Mouse (Mus musculus) liver, embryonic 11.5 days (tissue): ENCODE measurements around the gene Pls1. TPM values are rescaled to one million over a fixed set of nuclear protein-coding genes. Genes with fewer than 3 reads are reported as not detected.

Source experiments
- ATAC-seq: fragments of 200-750 bp; cut with Nextera tagmentation; replicated peaks from 2 replicates; pipeline ENCODE4 v1.8.0; 2017; ENCODE audit warnings: moderate number of reproducible peaks, mild to moderate bottlenecking, moderate TSS enrichment, moderate library complexity; ENCODE audit not compliant: low FRiP score
- DNase-seq: peaks from one replicate; pipeline ENCODE4 v3.0.0-alpha.2; 2017; ENCODE audit warnings: low spot score
- H3K27ac ChIP-seq: fragments of 300-500 bp; sonication (generic); 2 replicates; pipeline ENCODE4 v1.5.1; 2014; ENCODE audit warnings: mild to moderate bottlenecking, low read depth, low read length, control low read depth
- H3K27me3 ChIP-seq: fragments of 300-500 bp; sonication (generic); replicated peaks from 2 replicates; pipeline ENCODE4 v1.6.1; 2014; ENCODE audit warnings: low read length, mixed read lengths; ENCODE audit not compliant: control insufficient read depth, insufficient read depth
- H3K36me3 ChIP-seq: fragments of 300-500 bp; sonication (generic); 2 replicates; pipeline ENCODE4 v1.6.1; 2014; ENCODE audit warnings: mild to moderate bottlenecking, low read length, moderate library complexity, mixed read lengths; ENCODE audit not compliant: control insufficient read depth, insufficient read depth
- H3K4me1 ChIP-seq: fragments of 300-500 bp; sonication (generic); replicated peaks from 2 replicates; pipeline ENCODE4 v1.6.1; 2014; ENCODE audit warnings: low read length, mixed read lengths; ENCODE audit not compliant: control insufficient read depth, insufficient read depth
- H3K4me2 ChIP-seq: fragments of 300-500 bp; sonication (generic); 2 replicates; pipeline ENCODE4 v1.6.1; 2014; ENCODE audit warnings: mild to moderate bottlenecking, control low read depth, moderate library complexity
- H3K4me3 ChIP-seq: fragments of 300-500 bp; sonication (generic); 2 replicates; pipeline ENCODE4 v1.5.1; 2014; ENCODE audit warnings: low read depth, low read length, control low read depth
- H3K9ac ChIP-seq: fragments of 300-500 bp; sonication (generic); 2 replicates; pipeline ENCODE4 v1.6.1; 2014; ENCODE audit warnings: low read depth, low read length, control low read depth
- H3K9me3 ChIP-seq: fragments of 300-500 bp; sonication (generic); 2 replicates; pipeline ENCODE4 v1.6.1; 2016; ENCODE audit warnings: low read length, inconsistent platforms, mixed read lengths; ENCODE audit not compliant: control insufficient read depth
- WGBS: fragments of 180-500 bp; shearing (Covaris S2); extraction: QIAGEN DNeasy Blood & Tissue Kit; methylation state at CpG from one replicate; pipeline ENCODE4 v1.1.7; 2014; 5-methylcytosine and 5-hydroxymethylcytosine counted together
- polyA plus RNA-seq: library from polyadenylated mRNA; unstranded; fragments of >200 nt; fragmentation: Nextera tagmentation; extraction: Ambion mirVana; gene quantifications from 2 replicates; pipeline ENCODE4 v1.2.1, GENCODE M21; 2014

The Pls1 gene
- 12.4 and 12.8 TPM in 2 replicates for polyA plus RNA-seq

GRCm38 (mm10) chr9:95844825-95845460 lies at the start of gene Pls1:
Gene Pls1 (minus strand): TSS chr9:95845311.
- Histone ChIP-seq H3K27me3 (peaks cover 28% of the 10 kb centered on the region), H3K27ac (no peak within 1 kb of the TSS), H3K9ac (peak within 1 kb of the TSS; percentile 61), H3K4me2 (peak within 1 kb of the TSS; percentile 84), H3K9me3 (no peaks in the 10 kb centered on the region), H3K36me3 (no peaks in the 10 kb centered on the region), H3K4me3 (peak within 1 kb of the TSS; percentile 64), H3K4me1 (no peaks in the 10 kb centered on the region; the same call in 1 of the 2 replicates)
- under 1% methylated on average over 45 of the region's 46 CpGs for WGBS
- peak; percentile 85 for DNase-seq
- peak; percentile 67 for ATAC-seq

GRCm38 (mm10) chr9:95882751-95883150 lies 37.6 kb upstream of the Pls1 start:
- Histone ChIP-seq H3K36me3 (no peaks in the 10 kb centered on the region; the same call in 1 of the 2 replicates), H3K27ac (no peak overlapping the region), H3K4me1 (no peaks in the 10 kb centered on the region), H3K9me3 (no peaks in the 10 kb centered on the region), H3K27me3 (no peaks in the 10 kb centered on the region), H3K4me2 (no peak overlapping the region), H3K4me3 (no peak overlapping the region), H3K9ac (no peak overlapping the region)
- WGBS, result 93% methylated on average over 2 of the region's 2 CpGs
- DNase-seq (no peak), ATAC-seq (no peak)

GRCm38 (mm10) chr9:95878246-95878645 lies 33.1 kb upstream of the Pls1 start:
- no peak overlapping the region for H3K4me2 ChIP-seq
- WGBS, result 93% methylated on average over 5 of the region's 5 CpGs
- H3K4me3 ChIP-seq, result no peak overlapping the region
- no peaks in the 10 kb centered on the region for H3K4me1 ChIP-seq
- H3K9ac ChIP-seq, result no peak overlapping the region
- ATAC-seq, result no peak
- H3K27ac ChIP-seq, result no peak overlapping the region
- H3K27me3 ChIP-seq, result no peaks in the 10 kb centered on the region
- H3K36me3 ChIP-seq, result peaks cover 3% of the 10 kb centered on the region; the same call in 1 of the 2 replicates
- H3K9me3 ChIP-seq, result no peaks in the 10 kb centered on the region
- no peak for DNase-seq

GRCm38 (mm10) chr9:95858027-95858570 lies 13.0 kb upstream of the Pls1 start:
- WGBS, result under 1% methylated on average over 31 of the region's 31 CpGs
- peak; percentile 69 for DNase-seq
- H3K4me1 ChIP-seq, result no peaks in the 10 kb centered on the region; the same call in 1 of the 2 replicates
- H3K9me3 ChIP-seq, result no peaks in the 10 kb centered on the region
- ATAC-seq, result peak; percentile 40
- H3K36me3 ChIP-seq, result no peaks in the 10 kb centered on the region
- H3K4me3 ChIP-seq, result peak overlapping the region; percentile 94
- peak overlapping the region; percentile 88 for H3K9ac ChIP-seq
- peak overlapping the region; percentile 68 for H3K27ac ChIP-seq
- no peaks in the 10 kb centered on the region for H3K27me3 ChIP-seq
- peak overlapping the region; percentile 91 for H3K4me2 ChIP-seq

GRCm38 (mm10) chr9:95857414-95858026 lies 12.4 kb upstream of the Pls1 start, which contains the start of gene Atr:
Gene Atr (plus strand): TSS chr9:95857597.
- Histone ChIP-seq H3K9ac (peak within 1 kb of the TSS; percentile 88), H3K27me3 (no peaks in the 10 kb centered on the region), H3K9me3 (no peaks in the 10 kb centered on the region), H3K4me1 (no peaks in the 10 kb centered on the region; the same call in 1 of the 2 replicates), H3K4me2 (peak within 1 kb of the TSS; percentile 91), H3K36me3 (no peaks in the 10 kb centered on the region), H3K4me3 (peak within 1 kb of the TSS; percentile 94), H3K27ac (peak within 1 kb of the TSS; percentile 68)
- DNase-seq (peak; percentile 90), ATAC-seq (peak; percentile 87)
- under 1% methylated on average over 69 of the region's 69 CpGs for WGBS

- WGBS, result 89% methylated on average over 4 of the region's 4 CpGs
- Histone ChIP-seq H3K36me3 (no peaks in the 10 kb centered on the region), H3K27me3 (no peaks in the 10 kb centered on the region), H3K4me3 (no peak overlapping the region), H3K4me2 (no peak overlapping the region), H3K9me3 (no peaks in the 10 kb centered on the region), H3K9ac (no peak overlapping the region), H3K4me1 (no peaks in the 10 kb centered on the region; the same call in 1 of the 2 replicates), H3K27ac (no peak overlapping the region)
- DNase-seq, result no peak
- no peak for ATAC-seq
These were observed 10.9 kb upstream of the Pls1 start for GRCm38 (mm10) chr9:95856004-95856403.

GRCm38 (mm10) chr9:95854891-95855290 lies 9.8 kb upstream of the Pls1 start:
- DNase-seq (no peak), ATAC-seq (no peak)
- Histone ChIP-seq H3K27ac (no peak overlapping the region), H3K4me3 (no peak overlapping the region), H3K9me3 (no peaks in the 10 kb centered on the region), H3K36me3 (no peaks in the 10 kb centered on the region), H3K9ac (0 out of 2 replicates have a peak overlapping the region, but pooled peaks have one; percentile 30), H3K27me3 (no peaks in the 10 kb centered on the region), H3K4me2 (no peak overlapping the region), H3K4me1 (no peaks in the 10 kb centered on the region; the same call in 1 of the 2 replicates)
- WGBS, result 77% methylated on average over 2 of the region's 2 CpGs

- Histone ChIP-seq H3K4me2 (no peak overlapping the region), H3K36me3 (no peaks in the 10 kb centered on the region), H3K27me3 (no peaks in the 10 kb centered on the region), H3K4me3 (no peak overlapping the region), H3K9ac (no peak overlapping the region), H3K9me3 (no peaks in the 10 kb centered on the region), H3K4me1 (no peaks in the 10 kb centered on the region; the same call in 1 of the 2 replicates), H3K27ac (no peak overlapping the region)
- WGBS, result 26% methylated on average over 4 of the region's 4 CpGs
- no peak for ATAC-seq
- DNase-seq, result peak; percentile 55
These were observed 7.8 kb upstream of the Pls1 start for GRCm38 (mm10) chr9:95852896-95853295.
